Comparison of ENCODE assay signal across 22 mouse cellular contexts in genomic region chr13:30362048-30362447, GRCm38 (mm10). TPM values are rescaled to one million over a fixed set of nuclear protein-coding genes. Genes with fewer than 3 reads are reported as not detected.
A peak's percentile ranks its signal among the peaks of the same experiment; 100 is the strongest.
DNase-seq lines count a peak whose midpoint lies in the region; ATAC-seq and TF ChIP-seq lines count a peak whose summit lies in the region.
"Had no signal": no experiment of that assay in that cellular context is flagged by ENCODE, and none has a peak within 500 bp of the region (broad histone marks: within the 10 kb centered on the region; RNA-seq: fewer than 3 reads in every experiment).

No protein-coding gene starts in this region.

- no peak for TF ChIP-seq POLR2A in liver, adult 2 months (IDR thresholded peaks at IDR 0.05; ENCODE audit: extremely low read depth, insufficient read depth, low read length)

- H3K27ac ChIP-seq in intestine, embryonic 14.5 days (ENCODE audit: low read depth) = no peak overlapping the region
- no peak overlapping the region for H3K27ac ChIP-seq in intestine, embryonic 16.5 days (ENCODE audit: low read length)
- no peak overlapping the region for H3K27ac ChIP-seq in liver, adult 2 months (replicated peaks; ENCODE audit: insufficient read depth, low read depth, low read length)

- no peak for ATAC-seq in intestine, embryonic 14.5 days (replicated peaks; ENCODE audit: low FRiP score, low TSS enrichment, low read depth)
- ATAC-seq in intestine, embryonic 16.5 days = no peak
- ATAC-seq: activated CD4-positive, CD25-positive, alpha-beta regulatory T cell, adult 4 months; CD4-positive, CD25-positive, alpha-beta regulatory T cell, adult 4 months; Patski had no signal

- H3K4me2 ChIP-seq in intestine, embryonic 14.5 days (ENCODE audit: low read length) = no peak overlapping the region
- no peak overlapping the region for H3K4me2 ChIP-seq in intestine, embryonic 16.5 days (ENCODE audit: low read depth, low read length)

- DNase-seq in heart, adult 11 months = peak; percentile 77
- DNase-seq in heart, postnatal 4 days = no peak
- DNase-seq in intestine, embryonic 14.5 days (ENCODE audit: low spot score) = peak; percentile 34
- peak; percentile 59 for DNase-seq in liver, adult 2 months (ENCODE audit: extremely low read depth, low read depth, low spot score)
- DNase-seq in liver = no peak
- DNase-seq: adrenal gland, adult 2 months; adrenal gland, adult 8-10 months; adrenal gland, postnatal 10 days; adrenal gland, postnatal 14 days; adrenal gland, postnatal 25 days; adrenal gland, postnatal 36 days; B cell, adult 2 months; cerebellum, adult 11 months; cerebellum, adult 11-12 months; cerebellum, adult 18-20 months had no signal

- H3K79me2 ChIP-seq in liver, adult 2 months (ENCODE audit: control insufficient read depth, insufficient read depth, low read length) = peaks cover 9% of the 10 kb centered on the region; the same call in 1 of the 2 replicates

- H3K36me3 ChIP-seq in intestine, embryonic 14.5 days (ENCODE audit: control insufficient read depth, insufficient read depth, low read length) = no peaks in the 10 kb centered on the region
- H3K36me3 ChIP-seq in intestine, embryonic 16.5 days (ENCODE audit: control insufficient read depth, insufficient read depth, low read length) = no peaks in the 10 kb centered on the region
- H3K36me3 ChIP-seq in liver, adult 2 months (ENCODE audit: control insufficient read depth, insufficient read depth, low read length) = no peaks in the 10 kb centered on the region
- H3K36me3 ChIP-seq: G1E had no signal

- H3K9me3 ChIP-seq in intestine, embryonic 14.5 days (ENCODE audit: control insufficient read depth, low read length) = no peaks in the 10 kb centered on the region
- H3K9me3 ChIP-seq in intestine, embryonic 16.5 days (ENCODE audit: control insufficient read depth, low read length) = no peaks in the 10 kb centered on the region
- H3K9me3 ChIP-seq: G1E had no signal

- TF ChIP-seq CTCF in liver, adult 2 months (IDR thresholded peaks at IDR 0.05; ENCODE audit: low read depth, low read length) = no peak

- WGBS in intestine, embryonic 14.5 days = 93% methylated on average over 6 of the region's 6 CpGs
- WGBS in intestine, embryonic 16.5 days = 92% methylated on average over 6 of the region's 6 CpGs
- WGBS in liver, adult 2 months = 53% methylated on average over 6 of the region's 6 CpGs

- H3K4me3 ChIP-seq in intestine, embryonic 14.5 days (ENCODE audit: low read depth, low read length) = no peak overlapping the region
- no peak overlapping the region for H3K4me3 ChIP-seq in intestine, embryonic 16.5 days (ENCODE audit: low read length)
- no peak overlapping the region for H3K4me3 ChIP-seq in liver, adult 2 months (ENCODE audit: insufficient read depth, low read depth, low read length)

- H3K4me1 ChIP-seq in intestine, embryonic 14.5 days (replicated peaks; ENCODE audit: control insufficient read depth, insufficient read depth, low read length) = no peaks in the 10 kb centered on the region
- H3K4me1 ChIP-seq in intestine, embryonic 16.5 days (ENCODE audit: control insufficient read depth, insufficient read depth, low read length) = 0 out of 2 replicates have a peak, but pooled peaks cover 4% of the 10 kb centered on the region
- peaks cover 21% of the 10 kb centered on the region for H3K4me1 ChIP-seq in liver, adult 2 months (ENCODE audit: control insufficient read depth, insufficient read depth, low read length)

- no peaks in the 10 kb centered on the region for H3K27me3 ChIP-seq in intestine, embryonic 14.5 days (replicated peaks; ENCODE audit: control insufficient read depth, insufficient read depth, low read length)
- no peaks in the 10 kb centered on the region for H3K27me3 ChIP-seq in intestine, embryonic 16.5 days (replicated peaks; ENCODE audit: control insufficient read depth, insufficient read depth, low read length)
- no peaks in the 10 kb centered on the region for H3K27me3 ChIP-seq in liver, adult 2 months (ENCODE audit: control insufficient read depth, insufficient read depth, low read length)
- H3K27me3 ChIP-seq: CH12.LX, Patski had no signal

- H3K9ac ChIP-seq in intestine, embryonic 14.5 days (ENCODE audit: low read length) = no peak overlapping the region
- H3K9ac ChIP-seq in intestine, embryonic 16.5 days (ENCODE audit: low read depth, low read length) = no peak overlapping the region
- H3K9ac ChIP-seq in liver, adult 2 months (ENCODE audit: low read depth, low read length) = no peak overlapping the region

RNA-seq across cellular contexts. Expression of gene Agtr1a, which starts 25.8 kb away (rescaled TPM):
- 10 to 100 TPM; 31.9 to 37.2 TPM for total RNA-seq in heart, postnatal 4 days (2021)
- 2.2 and 2.4 TPM in 2 replicates for polyA plus RNA-seq in intestine, embryonic 14.5 days (2014; fragmentation: Nextera tagmentation; extraction: Ambion mirVana)
- polyA plus RNA-seq in intestine, embryonic 16.5 days (2015; fragmentation: Nextera tagmentation; extraction: Ambion mirVana) = 2.3 and 3.2 TPM in 2 replicates
- total RNA-seq in liver, adult 2 months (2014; rRNA removed) = 45.2 and 55.2 TPM in 2 replicates
- 86.5 and 95.1 TPM in 2 replicates for polyA plus RNA-seq in liver, adult 2 months (2012; rRNA removed)
- total RNA-seq: CH12.LX had no signal
- polyA plus RNA-seq: C2C12; CD4-positive, CD25-positive, alpha-beta regulatory T cell, adult 4 months; G1E; Patski had no signal

Comparison
In these comparisons a context has a peak if more than half of its experiments do, and no peak if none do; other contexts are left out.
1. DNase-seq: peak in heart, adult 11 months (single experiment), intestine, embryonic 14.5 days (single experiment) and liver, adult 2 months (single experiment); none in heart, postnatal 4 days (single experiment) and liver (single experiment).
2. RNA of gene Agtr1a, which starts 25.8 kb away (polyA plus RNA-seq): 86.5 to 95.1 TPM in liver, adult 2 months; 2.3 to 3.2 TPM in intestine, embryonic 16.5 days and 2.2 to 2.4 TPM in intestine, embryonic 14.5 days; every median in the first group is over 10 times any median in the second.